Mouse (Mus musculus) neural tube, embryonic 12.5 days (tissue): Measurements from ENCODE around the gene Ank2. TPM values are rescaled to one million over a fixed set of nuclear protein-coding genes. Genes with fewer than 3 reads are reported as not detected.

ENCODE experiments used
- ATAC-seq: fragments of 200-750 bp; cut with Nextera tagmentation; 2 replicates; pipeline ENCODE4 v1.8.0; 2017; ENCODE audit warnings: low read depth, mild to moderate bottlenecking, moderate TSS enrichment, moderate library complexity; ENCODE audit not compliant: low FRiP score
- H3K27ac ChIP-seq: fragments of 300-500 bp; sonication (generic); 2 replicates; pipeline ENCODE4 v1.5.1; 2016
- H3K27me3 ChIP-seq: fragments of 300-500 bp; sonication (generic); replicated peaks from 2 replicates; pipeline ENCODE4 v1.6.1; 2016; ENCODE audit warnings: mild to moderate bottlenecking
- H3K36me3 ChIP-seq: fragments of 300-500 bp; sonication (generic); 2 replicates; pipeline ENCODE4 v1.6.1; 2016; ENCODE audit warnings: mild to moderate bottlenecking
- H3K4me1 ChIP-seq: fragments of 300-500 bp; sonication (generic); 2 replicates; pipeline ENCODE4 v1.6.1; 2016
- H3K4me2 ChIP-seq: fragments of 300-500 bp; sonication (generic); replicated peaks from 2 replicates; pipeline ENCODE4 v1.6.1; 2016; ENCODE audit warnings: mild to moderate bottlenecking
- H3K4me3 ChIP-seq: fragments of 300-500 bp; sonication (generic); 2 replicates; pipeline ENCODE4 v1.5.1; 2016
- H3K9ac ChIP-seq: fragments of 300-500 bp; sonication (generic); 2 replicates; pipeline ENCODE4 v1.6.1; 2016; ENCODE audit warnings: mild to moderate bottlenecking
- H3K9me3 ChIP-seq: fragments of 300-500 bp; sonication (generic); 2 replicates; pipeline ENCODE4 v1.6.1; 2016; ENCODE audit warnings: mild to moderate bottlenecking
- WGBS: fragments of 180-500 bp; shearing (Covaris S2); methylation state at CpG from one replicate; pipeline ENCODE4 v1.1.7; 2016; 5-methylcytosine and 5-hydroxymethylcytosine counted together
- polyA plus RNA-seq: library from polyadenylated mRNA; unstranded; fragments of >200 nt; fragmentation: Nextera tagmentation; extraction: Ambion mirVana; gene quantifications from 2 replicates; pipeline ENCODE4 v1.2.1, GENCODE M21; 2016

Gene Ank2
- polyA plus RNA-seq, 1 experiment from 2014 or later, result 95.2 TPM

- Histone ChIP-seq H3K27ac (no peak overlapping the region), H3K4me3 (no peak overlapping the region), H3K9me3 (no peaks in the 10 kb centered on the region), H3K4me1 (no peaks in the 10 kb centered on the region), H3K36me3 (no peaks in the 10 kb centered on the region), H3K27me3 (no peaks in the 10 kb centered on the region), H3K4me2 (no peak overlapping the region), H3K9ac (no peak overlapping the region)
- whole genome bisulfite sequencing, result 94% methylated on average over 4 of the region's 4 CpGs
- ATAC-seq, result no peak
Measured at GRCm38 (mm10) chr3:127059671-127060070, 439.5 kb downstream of the Ank2 start.

DNA sequence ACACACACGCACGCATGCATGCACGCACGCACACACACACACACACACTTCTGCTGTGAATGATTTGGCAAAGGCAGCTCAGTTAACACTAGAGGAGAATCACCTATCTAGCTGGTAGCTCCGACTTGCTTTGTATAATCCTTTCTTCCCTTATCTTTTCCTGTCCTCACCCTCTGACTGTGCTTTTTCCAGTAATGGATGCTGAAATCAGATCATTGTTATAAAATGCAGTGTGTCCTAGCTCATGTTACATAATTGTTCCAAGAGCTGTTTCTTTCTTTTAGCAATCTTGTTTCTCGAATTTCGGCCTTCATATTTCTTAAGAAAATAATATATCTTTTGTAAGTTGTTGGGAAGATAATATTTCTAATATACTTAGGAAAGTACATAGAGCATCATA is 457.9 kb downstream of the Ank2 start:
- Histone ChIP-seq H3K27me3 (no peaks in the 10 kb centered on the region), H3K9ac (no peak overlapping the region), H3K4me2 (no peak overlapping the region), H3K27ac (no peak overlapping the region), H3K36me3 (peaks cover 13% of the 10 kb centered on the region; the same call in 1 of the 2 replicates), H3K9me3 (no peaks in the 10 kb centered on the region), H3K4me1 (no peaks in the 10 kb centered on the region), H3K4me3 (no peak overlapping the region)
- WGBS, result 86% methylated on average over 7 of the region's 7 CpGs
- ATAC-seq, result no peak

- Histone ChIP-seq H3K9ac (no peak overlapping the region), H3K27ac (no peak overlapping the region), H3K4me3 (no peak overlapping the region), H3K4me2 (no peak overlapping the region), H3K36me3 (peaks cover 11% of the 10 kb centered on the region; the same call in 1 of the 2 replicates), H3K9me3 (no peaks in the 10 kb centered on the region), H3K4me1 (no peaks in the 10 kb centered on the region), H3K27me3 (no peaks in the 10 kb centered on the region)
- 86% methylated on average over 7 of the region's 7 CpGs for WGBS
- ATAC-seq, result no peak
Measured at GRCm38 (mm10) chr3:127038570-127038969, 460.6 kb downstream of the Ank2 start.

DNA sequence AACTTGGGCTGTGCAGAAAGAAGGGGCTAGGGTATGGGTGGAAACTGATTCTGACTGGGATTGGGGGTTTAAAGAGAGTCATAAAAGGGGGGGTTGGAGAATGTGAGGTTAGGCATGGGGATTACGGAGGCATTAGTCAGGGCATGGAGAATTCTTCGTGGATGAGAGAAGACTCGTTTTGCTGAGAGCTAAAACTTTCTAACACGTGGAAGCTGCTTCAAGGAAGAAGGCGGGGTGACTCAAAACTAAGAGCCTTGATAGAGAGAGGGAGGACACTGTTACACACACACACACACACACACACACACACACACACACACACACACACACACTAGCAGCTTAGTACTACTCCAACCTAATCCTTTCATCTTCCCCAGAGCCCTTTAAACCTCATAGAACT is 463.0 kb downstream of the Ank2 start:
- Histone ChIP-seq H3K27ac (no peak overlapping the region), H3K4me2 (no peak overlapping the region), H3K4me3 (no peak overlapping the region), H3K9ac (no peak overlapping the region), H3K27me3 (no peaks in the 10 kb centered on the region), H3K36me3 (peaks cover 18% of the 10 kb centered on the region; the same call in 1 of the 2 replicates), H3K4me1 (no peaks in the 10 kb centered on the region), H3K9me3 (no peaks in the 10 kb centered on the region)
- 78% methylated on average over 5 of the region's 5 CpGs for WGBS
- ATAC-seq, result no peak

- Histone ChIP-seq H3K27ac (no peak overlapping the region), H3K9ac (no peak overlapping the region), H3K9me3 (no peaks in the 10 kb centered on the region), H3K4me1 (no peaks in the 10 kb centered on the region), H3K27me3 (no peaks in the 10 kb centered on the region), H3K4me2 (no peak overlapping the region), H3K36me3 (peaks cover 18% of the 10 kb centered on the region; the same call in 1 of the 2 replicates), H3K4me3 (no peak overlapping the region)
- no peak for ATAC-seq
- WGBS, result 94% methylated on average over 12 of the region's 12 CpGs
Measured at GRCm38 (mm10) chr3:127035540-127035939, 463.6 kb downstream of the Ank2 start.

- Histone ChIP-seq H3K27ac (no peak overlapping the region), H3K36me3 (peaks cover 18% of the 10 kb centered on the region; the same call in 1 of the 2 replicates), H3K9me3 (no peaks in the 10 kb centered on the region), H3K27me3 (no peaks in the 10 kb centered on the region), H3K4me1 (no peaks in the 10 kb centered on the region), H3K4me3 (no peak overlapping the region), H3K4me2 (no peak overlapping the region), H3K9ac (no peak overlapping the region)
- 86% methylated on average over 3 of the region's 3 CpGs for WGBS
- ATAC-seq, result no peak
Measured at GRCm38 (mm10) chr3:127034983-127035382, 464.2 kb downstream of the Ank2 start.

DNA sequence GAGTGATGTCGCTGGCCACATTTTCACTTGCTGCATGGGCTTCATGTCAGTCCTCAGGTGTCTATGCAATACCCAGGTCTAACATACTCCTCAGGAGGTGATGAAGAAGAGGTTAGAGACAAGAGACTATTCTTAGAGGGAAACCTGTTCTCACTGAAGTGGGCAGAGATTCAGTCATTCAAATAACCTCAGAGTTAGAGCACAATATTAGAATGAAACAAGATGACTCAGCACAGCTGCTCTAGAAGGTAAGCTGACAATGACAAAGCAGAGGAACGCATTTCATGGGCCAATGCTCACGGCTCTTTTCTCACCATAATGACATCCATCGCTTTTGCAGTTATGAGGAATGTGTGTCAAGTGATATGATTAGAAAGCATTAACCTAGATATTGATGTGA is 475.2 kb downstream of the Ank2 start:
- Histone ChIP-seq H3K27me3 (no peaks in the 10 kb centered on the region), H3K4me3 (no peak overlapping the region), H3K9me3 (no peaks in the 10 kb centered on the region), H3K9ac (no peak overlapping the region), H3K4me1 (no peaks in the 10 kb centered on the region), H3K36me3 (peaks cover 14% of the 10 kb centered on the region), H3K4me2 (no peak overlapping the region), H3K27ac (no peak overlapping the region)
- WGBS, result 92% methylated on average over 4 of the region's 4 CpGs
- ATAC-seq, result no peak

DNA sequence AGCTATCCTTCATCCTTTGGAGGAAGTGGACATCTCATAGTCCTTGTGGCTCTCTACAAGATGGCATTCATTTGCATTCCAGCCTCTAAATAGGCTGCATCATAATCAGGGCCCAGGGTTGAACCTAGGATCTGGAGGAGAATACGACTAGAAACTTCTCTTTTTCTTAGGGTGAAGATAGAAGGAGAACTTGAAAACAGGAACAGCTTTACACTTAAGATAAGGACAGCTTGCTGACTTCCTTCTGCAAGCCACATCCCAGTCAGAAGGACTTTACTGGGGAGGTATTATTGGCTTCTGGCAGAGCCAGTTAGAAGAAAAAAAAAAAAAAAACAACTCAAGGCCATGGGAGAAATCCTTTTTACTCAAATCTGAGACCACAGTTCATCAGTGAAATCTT is 479.0 kb downstream of the Ank2 start:
- H3K27ac ChIP-seq, result no peak overlapping the region
- H3K27me3 ChIP-seq, result no peaks in the 10 kb centered on the region
- no peaks in the 10 kb centered on the region for H3K9me3 ChIP-seq
- H3K9ac ChIP-seq, result no peak overlapping the region
- ATAC-seq, result no peak
- H3K4me2 ChIP-seq, result no peak overlapping the region
- H3K36me3 ChIP-seq, result peaks cover 22% of the 10 kb centered on the region
- H3K4me1 ChIP-seq, result no peaks in the 10 kb centered on the region
- H3K4me3 ChIP-seq, result no peak overlapping the region
- WGBS, result 84% methylated on average over 1 of the region's 1 CpGs

- Histone ChIP-seq H3K4me2 (no peak overlapping the region), H3K4me1 (no peaks in the 10 kb centered on the region), H3K27ac (no peak overlapping the region), H3K27me3 (no peaks in the 10 kb centered on the region), H3K4me3 (no peak overlapping the region), H3K9me3 (no peaks in the 10 kb centered on the region), H3K9ac (no peak overlapping the region), H3K36me3 (peaks cover 27% of the 10 kb centered on the region)
- no peak for ATAC-seq
- WGBS, result 83% methylated on average over 3 of the region's 3 CpGs
Measured at GRCm38 (mm10) chr3:127019728-127020127, 479.4 kb downstream of the Ank2 start.

GRCm38 (mm10) chr3:127019109-127019508 is 480.0 kb downstream of the Ank2 start:
- H3K4me2 ChIP-seq, result no peak overlapping the region
- H3K27me3 ChIP-seq, result no peaks in the 10 kb centered on the region
- peaks cover 30% of the 10 kb centered on the region for H3K36me3 ChIP-seq
- ATAC-seq, result no peak
- H3K4me1 ChIP-seq, result no peaks in the 10 kb centered on the region
- WGBS, result 46% methylated on average over 6 of the region's 6 CpGs
- no peak overlapping the region for H3K9ac ChIP-seq
- no peak overlapping the region for H3K27ac ChIP-seq
- H3K9me3 ChIP-seq, result no peaks in the 10 kb centered on the region
- H3K4me3 ChIP-seq, result no peak overlapping the region

DNA sequence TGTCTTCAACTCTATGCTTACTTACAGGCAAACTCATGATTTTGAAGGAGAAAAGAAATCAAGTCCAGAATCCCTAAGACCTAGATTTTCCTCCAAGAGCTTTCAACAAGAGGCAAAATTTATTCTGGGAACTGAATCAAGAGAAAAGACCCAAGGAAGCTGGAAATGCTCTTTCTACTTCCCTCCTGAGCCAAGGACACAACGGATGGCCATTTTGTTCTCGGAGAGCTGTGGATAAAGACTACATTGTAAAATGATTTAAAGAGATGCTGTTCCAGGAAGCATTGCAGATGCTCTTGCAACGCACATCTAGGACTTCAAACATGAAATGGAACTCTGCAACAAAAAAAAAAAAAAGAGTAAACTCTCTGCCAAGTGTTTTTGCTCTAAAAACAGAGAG is 481.6 kb downstream of the Ank2 start:
- Histone ChIP-seq H3K27ac (no peak overlapping the region), H3K36me3 (peaks cover 23% of the 10 kb centered on the region; the same call in 1 of the 2 replicates), H3K27me3 (no peaks in the 10 kb centered on the region), H3K4me3 (no peak overlapping the region), H3K9ac (no peak overlapping the region), H3K4me2 (no peak overlapping the region), H3K9me3 (no peaks in the 10 kb centered on the region), H3K4me1 (no peaks in the 10 kb centered on the region)
- ATAC-seq, result no peak
- WGBS, result 72% methylated on average over 3 of the region's 3 CpGs

DNA sequence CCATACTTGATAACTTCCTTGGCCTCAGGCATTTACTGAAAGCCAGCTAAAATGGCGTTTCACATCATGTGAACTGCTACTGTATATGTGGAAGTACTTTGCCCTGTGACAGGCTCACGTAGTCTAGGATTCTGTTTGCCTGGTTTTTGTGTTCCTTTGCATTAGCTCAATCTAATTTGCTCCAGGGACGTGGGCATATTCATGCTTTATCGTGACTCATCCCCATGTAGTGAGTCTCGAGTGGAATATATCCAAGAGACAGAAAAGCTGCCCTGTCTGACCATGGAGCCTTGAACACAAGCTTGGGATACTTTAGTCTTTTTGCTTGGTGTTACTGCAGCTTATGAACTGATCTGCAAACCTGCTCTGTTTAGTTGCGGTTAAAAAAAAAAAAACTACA is 483.6 kb downstream of the Ank2 start:
- H3K27me3 ChIP-seq, result no peaks in the 10 kb centered on the region
- no peak overlapping the region for H3K4me3 ChIP-seq
- H3K9ac ChIP-seq, result no peak overlapping the region
- H3K4me1 ChIP-seq, result no peaks in the 10 kb centered on the region
- WGBS, result 88% methylated on average over 6 of the region's 6 CpGs
- H3K9me3 ChIP-seq, result no peaks in the 10 kb centered on the region
- no peak for ATAC-seq
- H3K36me3 ChIP-seq, result peaks cover 28% of the 10 kb centered on the region; the same call in 1 of the 2 replicates
- H3K4me2 ChIP-seq, result no peak overlapping the region
- no peak overlapping the region for H3K27ac ChIP-seq

GRCm38 (mm10) chr3:127015175-127015574 is 484.0 kb downstream of the Ank2 start:
- Histone ChIP-seq H3K9ac (no peak overlapping the region), H3K4me3 (no peak overlapping the region), H3K27me3 (no peaks in the 10 kb centered on the region), H3K4me1 (no peaks in the 10 kb centered on the region), H3K4me2 (no peak overlapping the region), H3K9me3 (no peaks in the 10 kb centered on the region), H3K36me3 (peaks cover 32% of the 10 kb centered on the region; the same call in 1 of the 2 replicates), H3K27ac (no peak overlapping the region)
- WGBS, result 81% methylated on average over 6 of the region's 6 CpGs
- ATAC-seq, result no peak
